Mouse (Mus musculus) monocyte, adult 59 days (primary cell): ENCODE data around the gene Il4ra. TPM values are rescaled to one million over a fixed set of nuclear protein-coding genes. Genes with fewer than 3 reads are reported as not detected.

Experiments
- total RNA-seq, 2 experiments: library from RNA; stranded (reverse); gene quantifications; one replicate each; pipeline ENCODE4 v1.2.4; 2023

Il4ra gene
- total RNA-seq, result 10 to 100 TPM; 76.1 to 77.2 TPM

GRCm38 (mm10) chr7:125551766-125552709 lies at the start of gene Il4ra:
Gene Il4ra (plus strand): TSS chr7:125552120.

GRCm38 (mm10) chr7:125603185-125603631 lies 51.3 kb downstream of the Il4ra start, which contains the start of gene Il21r:
Gene Il21r (plus strand): TSS chr7:125603429.

Other genes starting within 250 kb of the Il4ra start
- gene Kdm8, start 107.4 kb upstream of the Il4ra start, total RNA-seq, result 1 to 10 TPM; 2.0 to 3.8 TPM
- gene Nsmce1, start 60.5 kb upstream of the Il4ra start, total RNA-seq, result 10 to 100 TPM; 13.0 to 15.2 TPM
- 10 to 100 TPM; 18.5 to 19.4 TPM for gene Il21r, start 51.3 kb downstream of the Il4ra start, total RNA-seq
- 10 to 100 TPM; 45.2 to 45.5 TPM for gene Gtf3c1, start 155.7 kb downstream of the Il4ra start, total RNA-seq
- 10 to 100 TPM; 28.8 to 33.2 TPM for gene D430042O09Rik, start 155.8 kb downstream of the Il4ra start, total RNA-seq